Mouse (Mus musculus) kidney, embryonic 14.5 days (tissue): ENCODE measurements around the gene Dicer1. TPM values are rescaled to one million over a fixed set of nuclear protein-coding genes. Genes with fewer than 3 reads are reported as not detected.

Experiments used
- ATAC-seq: fragments of 200-750 bp; cut with Nextera tagmentation; 2 replicates; pipeline ENCODE4 v1.8.0; 2017; ENCODE audit warnings: moderate number of reproducible peaks, mild to moderate bottlenecking, moderate TSS enrichment, moderate library complexity; ENCODE audit not compliant: low FRiP score, low TSS enrichment
- H3K27ac ChIP-seq: fragments of 300-500 bp; sonication (generic); 2 replicates; pipeline ENCODE4 v1.5.1; 2014; ENCODE audit warnings: low read depth, mild to moderate bottlenecking, low read length, moderate library complexity, mixed read lengths
- H3K27me3 ChIP-seq: fragments of 300-500 bp; sonication (generic); 2 replicates; pipeline ENCODE4 v1.6.1; 2014; ENCODE audit warnings: mild to moderate bottlenecking, low read length; ENCODE audit not compliant: control insufficient read depth, insufficient read depth
- H3K36me3 ChIP-seq: fragments of 300-500 bp; sonication (generic); 2 replicates; pipeline ENCODE4 v1.6.1; 2014; ENCODE audit warnings: low read length, mixed read lengths; ENCODE audit not compliant: control insufficient read depth, insufficient read depth
- H3K4me1 ChIP-seq: fragments of 300-500 bp; sonication (generic); 2 replicates; pipeline ENCODE4 v1.6.1; 2014; ENCODE audit warnings: low read length, mixed read lengths; ENCODE audit not compliant: control insufficient read depth, insufficient read depth
- H3K4me2 ChIP-seq: fragments of 300-500 bp; sonication (generic); replicated peaks from 2 replicates; pipeline ENCODE4 v1.6.1; 2014; ENCODE audit warnings: low read depth, mild to moderate bottlenecking, low read length
- H3K4me3 ChIP-seq: fragments of 300-500 bp; sonication (generic); 2 replicates; pipeline ENCODE4 v1.5.1; 2014; ENCODE audit warnings: mild to moderate bottlenecking, low read length
- H3K9ac ChIP-seq: fragments of 300-500 bp; sonication (generic); 2 replicates; pipeline ENCODE4 v1.6.1; 2014; ENCODE audit warnings: low read depth, mild to moderate bottlenecking, low read length, moderate library complexity
- H3K9me3 ChIP-seq: fragments of 300-500 bp; sonication (generic); 2 replicates; pipeline ENCODE4 v1.6.1; 2016; ENCODE audit warnings: low read length; ENCODE audit not compliant: control insufficient read depth
- WGBS: fragments of 180-500 bp; shearing (Covaris S2); extraction: QIAGEN DNeasy Blood & Tissue Kit; methylation state at CpG from one replicate; pipeline ENCODE4 v1.1.7; 2014; 5-methylcytosine and 5-hydroxymethylcytosine counted together
- polyA plus RNA-seq: library from polyadenylated mRNA; unstranded; fragments of >200 nt; fragmentation: Nextera tagmentation; extraction: Ambion mirVana; gene quantifications from 2 replicates; pipeline ENCODE4 v1.2.1, GENCODE M21; 2014

The Dicer1 gene
- polyA plus RNA-seq, 1 experiment from 2014 or later: 27.5 TPM

DNA sequence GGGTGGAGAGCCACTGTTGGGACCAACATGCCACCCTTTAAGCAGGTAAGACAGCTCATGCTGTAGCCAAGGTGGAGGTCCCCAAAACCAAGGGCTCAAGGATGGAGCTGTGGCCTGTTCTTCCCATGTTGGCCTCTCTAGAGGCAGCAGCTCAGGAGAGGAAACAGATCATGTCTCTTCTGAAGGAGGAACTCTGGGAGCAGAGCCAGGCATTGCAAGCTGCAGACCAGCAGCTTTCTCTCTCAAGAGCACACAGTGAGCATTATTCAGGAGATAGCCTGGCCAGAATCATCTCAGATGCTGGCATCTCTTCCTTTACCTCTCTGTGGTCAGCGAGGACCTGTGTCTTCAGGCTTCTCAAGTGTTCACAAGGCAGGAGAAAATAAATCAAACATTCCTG is 96.7 kb downstream of the Dicer1 start:
- H3K4me3 ChIP-seq: no peak overlapping the region
- ATAC-seq: no peak
- no peaks in the 10 kb centered on the region for H3K36me3 ChIP-seq
- no peaks in the 10 kb centered on the region for H3K27me3 ChIP-seq
- H3K4me1 ChIP-seq: 0 out of 2 replicates have a peak, but pooled peaks cover 4% of the 10 kb centered on the region
- WGBS: 71% methylated on average over 1 of the region's 1 CpGs
- no peak overlapping the region for H3K4me2 ChIP-seq
- no peak overlapping the region for H3K9ac ChIP-seq
- H3K27ac ChIP-seq: no peak overlapping the region
- peaks cover 2% of the 10 kb centered on the region; the same call in 1 of the 2 replicates for H3K9me3 ChIP-seq

DNA sequence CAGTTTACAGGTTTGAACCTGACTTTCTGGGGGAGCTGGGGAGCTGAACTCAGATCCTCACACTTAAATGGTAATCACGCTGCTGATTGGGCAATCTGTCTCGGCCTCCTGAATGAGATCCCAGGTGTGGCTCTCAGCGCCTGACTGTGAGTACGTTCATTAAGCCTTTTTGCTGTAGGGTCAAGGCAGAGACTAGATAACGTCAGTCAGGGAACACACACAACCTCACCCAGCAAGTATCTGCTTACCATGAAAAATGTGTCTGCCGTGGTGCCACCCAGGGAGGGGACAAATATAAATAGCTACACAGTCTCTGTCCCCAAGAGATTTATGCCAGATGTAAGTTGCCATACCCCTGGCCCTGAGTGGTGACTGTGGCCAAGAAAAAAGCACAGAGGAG is 99.7 kb downstream of the Dicer1 start:
- H3K36me3 ChIP-seq: no peaks in the 10 kb centered on the region
- H3K4me2 ChIP-seq: no peak overlapping the region
- WGBS: 51% methylated on average over 6 of the region's 6 CpGs
- no peak overlapping the region for H3K27ac ChIP-seq
- H3K9me3 ChIP-seq: peaks cover 2% of the 10 kb centered on the region; the same call in 1 of the 2 replicates
- no peak for ATAC-seq
- H3K27me3 ChIP-seq: no peaks in the 10 kb centered on the region
- 0 out of 2 replicates have a peak, but pooled peaks cover 4% of the 10 kb centered on the region for H3K4me1 ChIP-seq
- no peak overlapping the region for H3K4me3 ChIP-seq
- H3K9ac ChIP-seq: no peak overlapping the region

DNA sequence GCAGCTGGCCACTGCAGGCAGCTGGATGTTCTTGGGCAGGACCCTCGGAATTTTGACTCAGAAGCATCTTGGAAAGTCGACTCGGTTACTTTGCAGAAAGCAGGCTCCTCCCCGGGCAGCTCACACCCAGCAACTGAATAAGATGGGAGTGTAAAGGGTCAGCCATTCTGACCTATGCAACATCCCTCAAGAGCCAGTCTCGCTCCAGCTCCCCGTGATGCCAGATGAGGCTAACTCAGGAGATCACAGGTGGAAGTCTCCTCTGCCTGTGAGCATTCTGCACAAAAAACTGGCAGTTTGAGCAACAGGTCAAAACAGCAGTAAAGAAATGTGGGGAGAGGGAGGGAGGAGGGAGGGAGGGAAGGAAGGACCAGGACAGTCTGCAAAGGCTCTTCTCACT is 100.5 kb downstream of the Dicer1 start:
- H3K9me3 ChIP-seq: peaks cover 2% of the 10 kb centered on the region; the same call in 1 of the 2 replicates
- 0 out of 2 replicates have a peak, but pooled peaks cover 4% of the 10 kb centered on the region for H3K4me1 ChIP-seq
- no peak overlapping the region for H3K4me3 ChIP-seq
- H3K27ac ChIP-seq: no peak overlapping the region
- no peaks in the 10 kb centered on the region for H3K27me3 ChIP-seq
- no peak overlapping the region for H3K9ac ChIP-seq
- no peaks in the 10 kb centered on the region for H3K36me3 ChIP-seq
- WGBS: 16% methylated on average over 6 of the region's 6 CpGs
- no peak overlapping the region for H3K4me2 ChIP-seq
- ATAC-seq: peak; percentile 69; the same call in 1 of the 2 replicates

DNA sequence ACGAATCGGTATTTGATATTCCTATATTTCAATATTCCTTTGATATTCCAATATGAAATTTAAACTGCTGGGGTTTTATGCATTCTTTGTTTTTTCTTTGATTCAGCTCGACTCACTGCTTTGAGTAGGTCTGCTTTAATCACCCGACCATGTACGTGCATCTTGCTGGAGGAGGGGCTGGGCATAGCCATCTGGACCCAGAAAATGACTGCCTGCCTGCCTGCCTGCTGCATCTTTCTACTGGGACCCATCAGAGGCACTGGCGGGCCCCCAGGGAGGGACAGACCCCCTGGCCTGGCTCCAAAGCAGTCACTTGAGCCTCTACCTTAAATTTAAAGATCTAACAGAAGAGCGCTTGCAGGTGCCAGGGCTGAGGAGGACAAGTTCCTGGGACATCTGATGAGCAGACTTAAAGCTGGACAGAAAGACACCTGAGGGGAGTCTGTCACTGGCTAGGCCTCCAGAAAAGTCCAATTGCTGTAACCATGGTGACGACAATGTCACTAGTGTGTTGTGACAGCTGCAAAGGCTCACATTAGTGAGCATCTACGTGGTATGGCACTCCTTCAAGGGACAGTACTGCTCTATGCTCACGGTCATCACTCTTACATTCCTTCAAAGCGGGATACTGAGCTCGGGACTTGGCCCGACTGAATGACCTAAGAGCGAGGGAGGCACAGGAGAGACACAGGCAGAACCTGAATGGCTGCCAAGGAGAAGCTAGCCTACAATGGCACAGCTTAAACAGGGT is 101.1 kb downstream of the Dicer1 start:
- H3K9ac ChIP-seq: no peak overlapping the region
- H3K4me2 ChIP-seq: no peak overlapping the region
- 39% methylated on average over 14 of the region's 14 CpGs for WGBS
- H3K4me3 ChIP-seq: no peak overlapping the region
- H3K27ac ChIP-seq: no peak overlapping the region
- H3K9me3 ChIP-seq: no peaks in the 10 kb centered on the region
- H3K27me3 ChIP-seq: no peaks in the 10 kb centered on the region
- H3K4me1 ChIP-seq: 0 out of 2 replicates have a peak, but pooled peaks cover 4% of the 10 kb centered on the region
- ATAC-seq: peak; percentile 71; the same call in 1 of the 2 replicates
- no peaks in the 10 kb centered on the region for H3K36me3 ChIP-seq

DNA sequence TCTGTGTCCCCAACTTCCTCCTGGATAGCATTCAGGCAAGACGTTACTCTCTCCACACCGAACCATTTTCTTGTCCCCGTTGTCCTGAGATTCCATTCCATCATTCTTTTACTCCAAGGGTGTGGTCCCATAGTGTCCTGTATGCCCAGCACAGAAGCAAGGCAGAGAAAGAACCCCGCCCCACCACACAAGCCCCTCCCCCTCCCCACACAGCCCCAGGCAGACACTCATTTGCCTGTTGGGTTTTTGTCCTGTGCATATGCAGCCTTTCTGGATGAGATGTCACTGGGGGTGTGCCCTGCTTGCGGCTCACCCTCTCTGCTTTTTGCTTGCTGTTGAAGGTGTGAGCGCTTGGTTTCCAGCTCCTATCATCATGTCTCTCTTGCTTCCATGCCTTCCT is 103.4 kb downstream of the Dicer1 start:
- H3K27me3 ChIP-seq: no peaks in the 10 kb centered on the region
- H3K9ac ChIP-seq: no peak overlapping the region
- 0 out of 2 replicates have a peak, but pooled peaks cover 4% of the 10 kb centered on the region for H3K4me1 ChIP-seq
- no peak overlapping the region for H3K27ac ChIP-seq
- 88% methylated on average over 6 of the region's 6 CpGs for WGBS
- H3K4me2 ChIP-seq: no peak overlapping the region
- no peak overlapping the region for H3K4me3 ChIP-seq
- H3K9me3 ChIP-seq: no peaks in the 10 kb centered on the region
- no peaks in the 10 kb centered on the region for H3K36me3 ChIP-seq
- no peak for ATAC-seq

DNA sequence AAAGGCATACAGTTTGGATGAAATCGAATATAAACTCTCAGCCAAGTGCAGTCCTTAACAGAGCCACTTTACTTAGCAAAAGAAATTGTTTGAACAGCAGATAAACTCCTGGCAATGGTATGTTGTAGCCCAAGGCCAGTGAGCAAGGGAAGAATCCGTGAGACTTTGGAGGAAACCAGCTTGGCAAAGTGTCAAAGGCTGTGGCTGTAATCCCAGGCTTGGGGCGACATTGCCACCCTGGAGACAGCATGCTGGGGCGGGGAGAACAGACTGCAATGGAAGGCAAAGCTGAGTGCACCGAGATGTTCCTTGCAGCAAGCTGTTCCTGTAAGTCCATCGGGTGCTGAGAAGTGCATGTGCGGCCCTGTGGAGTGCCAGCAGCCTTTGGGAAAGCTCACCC is 109.4 kb downstream of the Dicer1 start:
- ATAC-seq: no peak
- Histone ChIP-seq H3K27me3 (peaks cover 17% of the 10 kb centered on the region), H3K4me1 (peaks cover 5% of the 10 kb centered on the region; the same call in 1 of the 2 replicates)

DNA sequence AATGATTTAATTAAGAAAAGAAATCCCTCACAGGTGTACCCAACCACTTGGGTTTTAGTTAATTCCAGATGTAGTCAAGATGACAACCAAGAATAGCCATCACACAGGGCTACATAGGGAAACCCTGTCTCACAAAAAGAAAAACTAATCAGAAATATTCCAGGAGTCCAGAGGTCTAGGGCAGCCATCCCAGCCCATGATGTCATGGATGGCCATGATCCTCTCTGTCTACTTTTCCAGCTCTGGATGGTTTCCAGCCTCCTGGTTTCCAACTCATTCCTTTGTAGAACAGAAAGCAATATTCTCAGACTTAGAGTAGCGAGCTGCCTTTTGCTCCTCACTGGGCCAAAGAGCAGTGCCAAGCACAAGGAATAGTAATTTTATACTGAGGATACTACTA is 110.8 kb downstream of the Dicer1 start:
- 93% methylated on average over 1 of the region's 1 CpGs for WGBS
- no peak overlapping the region for H3K27ac ChIP-seq
- H3K9ac ChIP-seq: no peak overlapping the region
- peaks cover 28% of the 10 kb centered on the region for H3K27me3 ChIP-seq
- no peak overlapping the region for H3K4me3 ChIP-seq
- H3K9me3 ChIP-seq: peaks cover 4% of the 10 kb centered on the region; the same call in 1 of the 2 replicates
- ATAC-seq: no peak
- peaks cover 15% of the 10 kb centered on the region; the same call in 1 of the 2 replicates for H3K4me1 ChIP-seq
- H3K36me3 ChIP-seq: no peaks in the 10 kb centered on the region
- H3K4me2 ChIP-seq: no peak overlapping the region

More for the DNA sequence above, 109.4 kb downstream of the Dicer1 start:
- H3K4me3 ChIP-seq: no peak overlapping the region
- no peak overlapping the region for H3K27ac ChIP-seq
- H3K4me2 ChIP-seq: no peak overlapping the region
- H3K9me3 ChIP-seq: peaks cover 4% of the 10 kb centered on the region; the same call in 1 of the 2 replicates
- H3K36me3 ChIP-seq: no peaks in the 10 kb centered on the region
- 75% methylated on average over 7 of the region's 7 CpGs for WGBS
- H3K9ac ChIP-seq: no peak overlapping the region

DNA sequence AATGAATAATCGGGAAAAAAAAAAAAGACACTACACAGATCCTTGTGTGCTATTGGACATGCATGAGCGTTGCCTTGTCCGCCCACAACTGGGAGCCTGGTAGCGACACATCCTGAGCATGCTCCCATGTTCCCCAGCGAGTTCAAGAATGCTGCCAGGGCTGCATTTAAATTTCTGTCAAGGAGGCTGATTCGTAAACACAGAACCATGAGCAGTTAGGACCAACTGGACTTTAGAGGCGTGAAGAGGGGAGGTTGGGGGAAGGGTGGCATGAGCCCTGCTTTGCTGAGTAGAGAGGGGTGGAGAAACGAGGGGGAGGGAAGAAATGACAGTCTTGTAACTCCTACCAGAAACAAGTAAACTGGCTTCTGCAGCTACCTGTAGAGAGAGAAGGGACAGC is 113.6 kb downstream of the Dicer1 start:
- no peak overlapping the region for H3K9ac ChIP-seq
- WGBS: 27% methylated on average over 8 of the region's 8 CpGs
- H3K9me3 ChIP-seq: peaks cover 4% of the 10 kb centered on the region; the same call in 1 of the 2 replicates
- H3K4me1 ChIP-seq: peaks cover 15% of the 10 kb centered on the region; the same call in 1 of the 2 replicates
- H3K36me3 ChIP-seq: no peaks in the 10 kb centered on the region
- no peak for ATAC-seq
- peak overlapping the region; percentile 25; the same call in 1 of the 2 replicates for H3K4me2 ChIP-seq
- H3K27me3 ChIP-seq: peaks cover 40% of the 10 kb centered on the region
- H3K4me3 ChIP-seq: no peak overlapping the region; the same call in 1 of the 2 replicates
- no peak overlapping the region for H3K27ac ChIP-seq
